Comparison of ENCODE assay signal across 8 mouse cellular contexts in genomic region chrX:99291423-99291963, GRCm38 (mm10).
DNase-seq lines count a peak whose midpoint lies in the region; ATAC-seq and TF ChIP-seq lines count a peak whose summit lies in the region.
"Had no signal": no experiment of that assay in that cellular context is flagged by ENCODE, and none has a peak within 500 bp of the region (broad histone marks: within the 10 kb centered on the region; RNA-seq: fewer than 3 reads in every experiment).

No protein-coding gene starts in this region.

- peak; percentile 46; the same call in 1 of the 2 replicates for ATAC-seq in forebrain, embryonic 11.5 days (replicated peaks; ENCODE audit: low FRiP score)
- ATAC-seq in hindbrain, embryonic 11.5 days (ENCODE audit: low FRiP score), result peak; percentile 73
- ATAC-seq in limb, embryonic 13.5 days (ENCODE audit: low FRiP score, low read depth), result peak; percentile 86
- ATAC-seq in neural tube, embryonic 12.5 days (ENCODE audit: low FRiP score, low read depth), result peak; percentile 75

- peak overlapping the region; percentile 91 for H3K27ac ChIP-seq in brown adipose tissue, adult 24 weeks (replicated peaks; ENCODE audit: low read depth, low read length)
- H3K27ac ChIP-seq in forebrain, embryonic 11.5 days (ENCODE audit: low read depth, low read length), result no peak overlapping the region
- no peak overlapping the region for H3K27ac ChIP-seq in hindbrain, embryonic 11.5 days (ENCODE audit: low read depth, low read length)
- H3K27ac ChIP-seq in limb, embryonic 13.5 days, result no peak overlapping the region; the same call in 1 of the 2 replicates
- no peak overlapping the region for H3K27ac ChIP-seq in neural tube, embryonic 12.5 days
- H3K27ac ChIP-seq in cerebellum, adult 2 months (ENCODE audit: insufficient read depth, low read length), result no peak overlapping the region
- H3K27ac ChIP-seq: liver, embryonic 14.5 days had no signal

- H3K27me3 ChIP-seq in forebrain, embryonic 11.5 days (ENCODE audit: control insufficient read depth, insufficient read depth, low read length), result peaks cover 22% of the 10 kb centered on the region
- peaks cover 16% of the 10 kb centered on the region for H3K27me3 ChIP-seq in hindbrain, embryonic 11.5 days (ENCODE audit: control insufficient read depth, insufficient read depth, low read length)
- peaks cover 87% of the 10 kb centered on the region for H3K27me3 ChIP-seq in limb, embryonic 13.5 days
- peaks cover 13% of the 10 kb centered on the region for H3K27me3 ChIP-seq in neural tube, embryonic 12.5 days (replicated peaks)
- H3K27me3 ChIP-seq in cerebellum, adult 2 months (ENCODE audit: control insufficient read depth, insufficient read depth, low read length), result no peaks in the 10 kb centered on the region

- H3K4me3 ChIP-seq in brown adipose tissue, adult 24 weeks (ENCODE audit: insufficient read depth, low read depth, low read length), result no peak overlapping the region
- no peak overlapping the region for H3K4me3 ChIP-seq in forebrain, embryonic 11.5 days (ENCODE audit: low read depth, low read length)
- H3K4me3 ChIP-seq in hindbrain, embryonic 11.5 days (ENCODE audit: low read depth, low read length), result no peak overlapping the region
- H3K4me3 ChIP-seq in limb, embryonic 13.5 days, result no peak overlapping the region
- no peak overlapping the region for H3K4me3 ChIP-seq in neural tube, embryonic 12.5 days
- H3K4me3 ChIP-seq in cerebellum, adult 2 months (replicated peaks; ENCODE audit: insufficient read depth, low read depth, low read length), result no peak overlapping the region

- no peak overlapping the region for H3K4me2 ChIP-seq in forebrain, embryonic 11.5 days (ENCODE audit: low read depth, low read length, severe bottlenecking)
- no peak overlapping the region; the same call in 1 of the 2 replicates for H3K4me2 ChIP-seq in hindbrain, embryonic 11.5 days (replicated peaks; ENCODE audit: low read depth, low read length)
- H3K4me2 ChIP-seq in limb, embryonic 13.5 days (replicated peaks), result no peak overlapping the region
- no peak overlapping the region; the same call in 1 of the 2 replicates for H3K4me2 ChIP-seq in neural tube, embryonic 12.5 days (replicated peaks)

- no peak for TF ChIP-seq CTCF in cerebellum, adult 2 months (IDR thresholded peaks at IDR 0.05; ENCODE audit: borderline replicate concordance, insufficient read depth, low read depth, low read length)

- H3K36me3 ChIP-seq in forebrain, embryonic 11.5 days (ENCODE audit: control insufficient read depth, insufficient read depth, low read length), result no peaks in the 10 kb centered on the region
- H3K36me3 ChIP-seq in hindbrain, embryonic 11.5 days (ENCODE audit: control insufficient read depth, insufficient read depth, low read length), result no peaks in the 10 kb centered on the region
- no peaks in the 10 kb centered on the region for H3K36me3 ChIP-seq in limb, embryonic 13.5 days
- no peaks in the 10 kb centered on the region for H3K36me3 ChIP-seq in neural tube, embryonic 12.5 days

- no peak for DNase-seq in forebrain, embryonic 11.5 days (ENCODE audit: low spot score)
- peak; percentile 23 for DNase-seq in hindbrain, embryonic 11.5 days (ENCODE audit: low spot score)
- no peak for DNase-seq in cerebellum, adult 2 months
- no peak for DNase-seq in layer of hippocampus, adult 8-10 months (ENCODE audit: low spot score in 2 of 2)

- H3K9ac ChIP-seq in forebrain, embryonic 11.5 days (ENCODE audit: low read length), result no peak overlapping the region
- H3K9ac ChIP-seq in hindbrain, embryonic 11.5 days (ENCODE audit: low read depth, low read length), result no peak overlapping the region
- H3K9ac ChIP-seq in limb, embryonic 13.5 days, result no peak overlapping the region
- no peak overlapping the region for H3K9ac ChIP-seq in neural tube, embryonic 12.5 days
- H3K9ac ChIP-seq: liver, embryonic 14.5 days had no signal

- no peak for TF ChIP-seq POLR2A in cerebellum, adult 2 months (IDR thresholded peaks at IDR 0.05; ENCODE audit: borderline replicate concordance, insufficient read depth, low read length)

- H3K4me1 ChIP-seq in brown adipose tissue, adult 24 weeks (ENCODE audit: control insufficient read depth, insufficient read depth, insufficient read length, low read length), result peaks cover 29% of the 10 kb centered on the region
- no peaks in the 10 kb centered on the region; the same call in 1 of the 2 replicates for H3K4me1 ChIP-seq in forebrain, embryonic 11.5 days (replicated peaks; ENCODE audit: control insufficient read depth, insufficient read depth, low read length)
- H3K4me1 ChIP-seq in hindbrain, embryonic 11.5 days (replicated peaks; ENCODE audit: control insufficient read depth, insufficient read depth, low read length), result peaks cover 3% of the 10 kb centered on the region; the same call in 1 of the 2 replicates
- H3K4me1 ChIP-seq in limb, embryonic 13.5 days, result peaks cover 16% of the 10 kb centered on the region
- H3K4me1 ChIP-seq in neural tube, embryonic 12.5 days, result peaks cover 8% of the 10 kb centered on the region; the same call in 1 of the 2 replicates
- no peaks in the 10 kb centered on the region; the same call in 1 of the 2 replicates for H3K4me1 ChIP-seq in cerebellum, adult 2 months (ENCODE audit: control insufficient read depth, insufficient read depth, low read length)

- WGBS in forebrain, embryonic 11.5 days, result 46% methylated on average over 8 of the region's 10 CpGs
- WGBS in hindbrain, embryonic 11.5 days, result 17% methylated on average over 8 of the region's 10 CpGs
- 29% methylated on average over 8 of the region's 10 CpGs for WGBS in limb, embryonic 13.5 days
- 20% methylated on average over 8 of the region's 10 CpGs for WGBS in neural tube, embryonic 12.5 days
- WGBS in cerebellum, adult 2 months, result 16% methylated on average over 9 of the region's 10 CpGs

- no peaks in the 10 kb centered on the region for H3K9me3 ChIP-seq in forebrain, embryonic 11.5 days (ENCODE audit: control insufficient read depth, low read length)
- no peaks in the 10 kb centered on the region for H3K9me3 ChIP-seq in hindbrain, embryonic 11.5 days (ENCODE audit: control insufficient read depth, low read length)
- H3K9me3 ChIP-seq in limb, embryonic 13.5 days, result no peaks in the 10 kb centered on the region
- H3K9me3 ChIP-seq in neural tube, embryonic 12.5 days, result no peaks in the 10 kb centered on the region
